Mouse (Mus musculus) liver, postnatal 0 days (tissue): ENCODE results near the gene Cit.

Source experiments
- CTCF ChIP-seq: sonication (generic); IDR thresholded peaks from 2 replicates; pipeline ENCODE4 v1.5.1; 2016; ENCODE audit warnings: antibody characterized with exemption, low read depth
- EP300 ChIP-seq: IDR thresholded peaks from 2 replicates; pipeline ENCODE4 v1.6.1; 2016; ENCODE audit warnings: antibody characterized with exemption, low read depth, mild to moderate bottlenecking

DNA sequence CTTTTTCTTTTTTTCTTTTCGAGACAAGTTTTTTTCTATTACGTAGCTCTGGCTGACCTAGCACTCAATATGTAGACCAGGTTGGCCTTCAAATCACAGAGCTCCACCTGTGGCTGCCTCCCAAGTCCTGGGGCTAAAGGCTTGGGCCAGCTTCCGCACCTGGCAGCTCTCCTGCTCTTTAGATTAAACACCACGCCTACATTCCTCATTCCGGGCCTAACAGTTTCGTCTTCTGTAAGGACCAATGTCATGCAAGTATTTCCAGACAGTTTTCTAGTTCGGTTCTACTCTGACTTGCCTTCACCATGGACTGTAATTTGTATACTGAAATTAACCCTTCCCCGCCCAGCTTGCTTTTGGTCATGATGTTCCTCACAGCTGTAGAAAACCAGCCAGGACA lies 2.1 kb downstream of the Cit start:
- TF ChIP-seq EP300 (no peak), CTCF (no peak)
